Mouse (Mus musculus) hindbrain, embryonic 15.5 days (tissue): ENCODE results near the gene Rras2. TPM values are rescaled to one million over a fixed set of nuclear protein-coding genes. Genes with fewer than 3 reads are reported as not detected.
A peak's percentile ranks its signal among the peaks of the same experiment; 100 is the strongest.

Experiments
- ATAC-seq: fragments of 200-750 bp; cut with Nextera tagmentation; 2 replicates; pipeline ENCODE4 v1.8.0; 2017; ENCODE audit warnings: low read depth, moderate number of reproducible peaks, moderate TSS enrichment; ENCODE audit not compliant: low FRiP score
- H3K27ac ChIP-seq: fragments of 300-500 bp; sonication (generic); replicated peaks from 2 replicates; pipeline ENCODE4 v1.5.1; 2015; ENCODE audit warnings: mild to moderate bottlenecking, inconsistent platforms
- H3K27me3 ChIP-seq: fragments of 300-500 bp; sonication (generic); 2 replicates; pipeline ENCODE4 v1.6.1; 2015; ENCODE audit warnings: control low read depth, inconsistent platforms
- H3K36me3 ChIP-seq: fragments of 300-500 bp; sonication (generic); 2 replicates; pipeline ENCODE4 v1.6.1; 2015; ENCODE audit warnings: control low read depth, inconsistent platforms
- H3K4me1 ChIP-seq: fragments of 300-500 bp; sonication (generic); replicated peaks from 2 replicates; pipeline ENCODE4 v1.6.1; 2015; ENCODE audit warnings: control low read depth, inconsistent platforms
- H3K4me2 ChIP-seq: fragments of 300-500 bp; sonication (generic); 2 replicates; pipeline ENCODE4 v1.6.1; 2015; ENCODE audit warnings: moderate library complexity, mild to moderate bottlenecking, inconsistent platforms
- H3K4me3 ChIP-seq: fragments of 300-500 bp; sonication (generic); 2 replicates; pipeline ENCODE4 v1.5.1; 2015; ENCODE audit warnings: mild to moderate bottlenecking, inconsistent platforms
- H3K9ac ChIP-seq: fragments of 300-500 bp; sonication (generic); 2 replicates; pipeline ENCODE4 v1.6.1; 2015; ENCODE audit warnings: inconsistent platforms
- H3K9me3 ChIP-seq: fragments of 300-500 bp; sonication (generic); 2 replicates; pipeline ENCODE4 v1.6.1; 2016; ENCODE audit warnings: control low read depth, inconsistent platforms
- WGBS: fragments of 180-500 bp; shearing (Covaris S2); methylation state at CpG from one replicate; pipeline ENCODE4 v1.1.7; 2015; 5-methylcytosine and 5-hydroxymethylcytosine counted together
- polyA plus RNA-seq: library from polyadenylated mRNA; unstranded; fragments of >200 nt; fragmentation: Nextera tagmentation; extraction: Ambion mirVana; gene quantifications from 2 replicates; pipeline ENCODE4 v1.2.1, GENCODE M21; 2015

The Rras2 gene
- polyA plus RNA-seq, 1 experiment from 2014 or later: 19.3 TPM

DNA sequence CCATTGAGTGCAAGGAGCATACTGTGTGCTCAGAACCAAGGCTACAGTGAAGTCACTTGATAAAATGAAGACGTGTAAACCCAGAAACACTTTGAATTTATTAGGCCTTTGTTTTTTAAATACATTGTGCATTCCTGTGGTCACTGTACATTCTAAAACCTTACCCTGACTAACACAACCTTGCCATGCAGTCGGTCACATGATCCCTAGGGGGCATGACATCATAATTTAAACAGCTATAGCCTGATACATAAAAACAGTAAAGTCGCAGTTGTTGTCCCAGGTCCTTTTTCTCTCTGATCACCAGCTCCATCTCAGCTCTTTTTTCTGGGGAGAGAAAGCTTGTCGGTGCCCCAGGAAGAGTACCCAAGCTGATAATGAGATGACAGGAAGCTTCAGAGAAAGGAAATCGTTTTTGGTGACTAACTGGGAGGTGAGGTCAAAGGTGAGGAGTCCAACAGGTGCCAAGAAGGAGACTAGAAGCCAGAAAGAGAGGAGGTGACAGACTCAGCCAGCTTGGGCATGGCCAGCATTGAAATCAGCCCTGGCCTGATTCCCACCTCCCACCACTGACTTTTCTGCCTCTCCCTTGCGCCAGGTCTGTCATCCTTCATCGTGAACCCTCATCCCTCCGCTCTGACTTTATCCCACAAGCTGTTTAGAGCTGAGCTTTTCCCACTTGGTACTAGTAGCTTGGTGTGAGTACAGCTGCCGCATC, 105.7 kb downstream of the Rras2 start:
- ATAC-seq: no peak
- H3K27me3 ChIP-seq: no peaks in the 10 kb centered on the region
- H3K4me3 ChIP-seq: no peak overlapping the region
- 0 out of 2 replicates have a peak overlapping the region, but pooled peaks have one; percentile 15 for H3K27ac ChIP-seq
- no peak overlapping the region for H3K4me2 ChIP-seq
- no peaks in the 10 kb centered on the region for H3K36me3 ChIP-seq
- H3K4me1 ChIP-seq: peaks cover 8% of the 10 kb centered on the region
- no peak overlapping the region for H3K9ac ChIP-seq
- WGBS: 54% methylated on average over 9 of the region's 9 CpGs
- no peaks in the 10 kb centered on the region for H3K9me3 ChIP-seq

DNA sequence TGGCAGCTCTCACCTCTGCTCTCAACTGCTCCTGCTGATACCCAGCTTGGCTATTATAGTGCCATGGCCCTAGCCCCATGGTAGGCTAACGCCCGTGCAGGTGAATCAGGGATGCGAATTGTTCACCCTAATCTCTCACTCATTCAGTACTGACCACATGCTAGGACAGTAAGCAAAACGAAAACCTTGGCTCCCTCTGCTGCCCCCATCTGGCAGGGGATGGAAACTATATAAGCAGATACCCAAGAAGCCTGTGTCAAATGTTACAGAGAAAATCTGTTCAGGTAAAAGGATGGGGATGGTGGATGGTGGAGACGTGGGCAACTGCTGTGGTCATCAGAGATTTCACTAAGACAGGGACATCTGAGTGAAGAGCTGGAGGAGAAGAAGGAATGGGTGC, 110.0 kb downstream of the Rras2 start:
- Histone ChIP-seq H3K4me2 (no peak overlapping the region), H3K27ac (no peak overlapping the region), H3K36me3 (no peaks in the 10 kb centered on the region), H3K9me3 (no peaks in the 10 kb centered on the region), H3K4me3 (no peak overlapping the region), H3K9ac (no peak overlapping the region), H3K4me1 (peaks cover 12% of the 10 kb centered on the region), H3K27me3 (no peaks in the 10 kb centered on the region)
- 73% methylated on average over 5 of the region's 5 CpGs for WGBS
- ATAC-seq: no peak

- Histone ChIP-seq H3K36me3 (no peaks in the 10 kb centered on the region), H3K27ac (no peak overlapping the region), H3K4me1 (peaks cover 8% of the 10 kb centered on the region; the same call in 1 of the 2 replicates), H3K4me3 (no peak overlapping the region), H3K9me3 (no peaks in the 10 kb centered on the region), H3K27me3 (no peaks in the 10 kb centered on the region), H3K9ac (no peak overlapping the region), H3K4me2 (no peak overlapping the region)
- 75% methylated on average over 8 of the region's 8 CpGs for WGBS
- ATAC-seq: no peak
Measured at GRCm38 (mm10) chr7:114006456-114006855, 111.1 kb downstream of the Rras2 start.

GRCm38 (mm10) chr7:114005499-114005898, 112.1 kb downstream of the Rras2 start:
- no peak overlapping the region for H3K27ac ChIP-seq
- ATAC-seq: no peak
- no peak overlapping the region for H3K4me2 ChIP-seq
- H3K9ac ChIP-seq: no peak overlapping the region
- H3K27me3 ChIP-seq: no peaks in the 10 kb centered on the region
- 65% methylated on average over 5 of the region's 5 CpGs for WGBS
- no peaks in the 10 kb centered on the region for H3K9me3 ChIP-seq
- H3K36me3 ChIP-seq: no peaks in the 10 kb centered on the region
- peaks cover 8% of the 10 kb centered on the region; the same call in 1 of the 2 replicates for H3K4me1 ChIP-seq
- no peak overlapping the region for H3K4me3 ChIP-seq

DNA sequence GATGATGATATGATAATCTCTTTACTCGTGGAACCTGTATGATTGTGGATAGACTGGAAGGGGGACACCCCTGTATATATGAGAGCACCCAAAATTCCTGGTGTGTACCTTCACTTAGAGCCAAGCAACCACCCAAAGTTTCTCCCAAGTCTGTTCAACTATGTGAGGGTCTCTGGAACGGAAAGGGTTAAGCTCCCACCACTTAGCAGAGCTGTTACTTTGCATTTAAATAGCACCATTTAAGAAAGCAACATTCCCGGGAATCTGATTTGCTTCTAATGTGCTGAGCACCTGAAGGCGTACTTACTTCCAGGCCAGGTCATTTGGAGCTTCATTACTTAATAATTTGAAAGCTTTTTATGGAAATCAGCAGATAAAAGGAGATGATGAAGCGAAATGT, 113.4 kb downstream of the Rras2 start:
- Histone ChIP-seq H3K9ac (no peak overlapping the region), H3K27ac (0 out of 2 replicates have a peak overlapping the region, but pooled peaks have one; percentile 48), H3K4me2 (no peak overlapping the region), H3K4me3 (no peak overlapping the region), H3K4me1 (peaks cover 8% of the 10 kb centered on the region; the same call in 1 of the 2 replicates), H3K36me3 (no peaks in the 10 kb centered on the region), H3K27me3 (no peaks in the 10 kb centered on the region), H3K9me3 (no peaks in the 10 kb centered on the region)
- no peak for ATAC-seq
- 8% methylated on average over 5 of the region's 5 CpGs for WGBS

DNA sequence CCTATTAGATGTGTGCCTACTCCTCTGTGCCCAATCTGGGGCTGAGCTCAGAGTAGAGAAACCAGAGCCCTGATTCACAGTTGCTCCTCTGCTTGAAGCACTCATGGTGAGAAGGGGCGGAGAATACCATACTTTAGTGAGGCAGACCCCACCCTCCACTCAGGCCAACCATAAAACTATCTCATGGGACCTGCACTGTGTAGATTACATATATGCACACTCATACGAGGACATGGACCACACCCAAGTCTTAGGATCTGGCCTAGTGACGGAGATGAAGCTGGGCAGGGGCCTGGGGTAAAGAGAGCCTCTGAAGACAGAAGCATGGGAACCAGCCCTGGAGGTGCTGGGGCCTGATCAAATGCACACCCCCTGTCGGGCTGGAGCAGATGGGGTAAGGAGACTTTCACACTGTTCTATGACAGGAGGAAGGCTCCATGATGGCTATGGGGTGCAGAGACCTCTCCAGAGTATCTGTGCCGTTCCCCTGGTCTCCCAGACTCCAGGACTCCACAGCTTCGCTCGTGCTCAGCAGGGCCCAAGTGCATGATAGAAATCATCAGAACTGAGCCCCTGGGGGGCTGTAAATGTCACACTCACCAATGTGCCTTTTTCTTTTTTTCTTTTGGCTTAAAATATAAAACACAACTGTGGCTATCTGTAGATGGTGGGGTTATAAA, 119.8 kb downstream of the Rras2 start:
- no peak for ATAC-seq
- WGBS: 73% methylated on average over 7 of the region's 7 CpGs

More for the DNA sequence above, 119.8 kb downstream of the Rras2 start:
- Histone ChIP-seq H3K4me3 (no peak overlapping the region), H3K9me3 (no peaks in the 10 kb centered on the region), H3K27me3 (no peaks in the 10 kb centered on the region), H3K36me3 (no peaks in the 10 kb centered on the region), H3K9ac (no peak overlapping the region), H3K4me2 (no peak overlapping the region), H3K27ac (no peak overlapping the region), H3K4me1 (peaks cover 11% of the 10 kb centered on the region)

Other genes with a start within 250 kb of the Rras2 start
- 82.0 and 86.6 TPM in 2 replicates for gene Copb1, start 136.9 kb upstream of the Rras2 start, polyA plus RNA-seq
- 341 and 365 TPM in 2 replicates for gene Psma1, start 158.3 kb upstream of the Rras2 start, polyA plus RNA-seq